Mouse (Mus musculus): ENCODE data around the gene Eef1akmt2.

DNA sequence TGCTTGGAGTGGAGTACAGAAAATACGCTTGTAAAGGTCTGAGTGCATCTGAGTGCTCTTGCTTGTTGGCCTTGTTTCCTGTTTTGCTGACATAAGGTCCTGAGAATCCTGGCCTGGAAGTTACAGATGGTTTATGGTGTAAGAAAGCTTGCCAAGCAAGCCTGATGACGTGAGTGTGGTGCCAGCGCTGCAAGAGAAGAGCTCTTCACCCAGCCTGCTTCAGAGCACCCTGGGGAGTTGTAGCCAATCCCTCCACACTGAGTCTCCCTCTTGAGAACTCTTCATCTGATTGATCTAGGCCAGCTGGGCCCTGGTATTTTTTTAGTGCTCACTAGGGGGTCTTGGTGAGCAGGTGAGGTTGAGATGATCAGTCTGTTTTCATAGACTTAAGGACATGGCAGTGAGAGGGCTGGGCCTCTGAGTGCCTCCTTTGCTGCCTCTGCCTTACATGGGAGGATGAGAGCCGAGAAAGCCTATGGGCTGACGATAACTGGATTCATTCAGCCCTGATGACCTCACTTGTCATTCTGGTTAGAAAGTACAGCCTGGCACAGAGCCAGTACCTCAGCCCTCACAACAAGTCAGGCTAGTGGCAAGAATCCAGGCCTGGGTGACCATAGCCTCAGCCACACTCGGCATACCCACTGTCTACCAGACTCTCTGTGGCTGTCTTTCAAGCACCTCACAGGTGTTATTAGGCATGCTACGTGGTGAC, 42.5 kb upstream of the Eef1akmt2 start:
- no peak for TF ChIP-seq TAL1 (IDR thresholded peaks at IDR 0.05; ENCODE audit: low read length)
- no peak for TF ChIP-seq GATA1 (IDR thresholded peaks at IDR 0.05; ENCODE audit: low read length)
